Mouse (Mus musculus) adrenal gland, adult 2 months (tissue): ENCODE data around the gene Fuca1. TPM values are rescaled to one million over a fixed set of nuclear protein-coding genes. Genes with fewer than 3 reads are reported as not detected.
A peak's percentile ranks its signal among the peaks of the same experiment; 100 is the strongest.

Source experiments
- DNase-seq: peaks from one replicate; pipeline ENCODE4 v3.0.0; 2021
- polyA plus RNA-seq: library from polyadenylated mRNA; depleted of rRNA; stranded (reverse); fragments of >200 nt; gene quantifications from 2 replicates; pipeline ENCODE4 v1.2.3, GENCODE M21; 2012
- total RNA-seq, 2 experiments: library from RNA; stranded (reverse); gene quantifications; 2 replicates each; pipeline ENCODE4 v1.2.3; 2021

The Fuca1 gene
- total and polyA plus RNA-seq, 3 experiments = 35.2 to 86.3 (median 82.7) TPM

- DNase-seq = no peak
These were observed 31.2 kb upstream of the Fuca1 start for GRCm38 (mm10) chr4:135889146-135889883.

DNA sequence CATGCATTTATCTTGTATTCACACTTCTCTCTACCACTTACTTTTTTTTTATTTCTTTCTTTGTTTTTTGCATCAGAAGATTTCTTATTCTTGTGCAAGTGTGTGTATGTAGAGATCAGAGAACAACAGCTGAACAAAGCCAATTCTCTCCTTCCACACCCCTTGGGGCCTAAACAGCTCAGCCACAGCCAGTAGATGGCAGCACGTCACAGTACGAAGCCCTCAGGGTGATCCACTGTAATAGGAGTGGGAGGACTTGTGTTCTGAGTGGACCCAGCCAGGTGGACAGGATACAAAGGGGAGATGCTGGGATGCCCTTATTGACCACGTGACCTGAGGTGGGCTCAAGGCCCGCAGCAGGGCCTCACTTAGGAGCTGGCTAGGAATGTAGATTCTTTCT lies 30.7 kb upstream of the Fuca1 start:
- peak; percentile 80 for DNase-seq

- DNase-seq = no peak
These were observed 29.0 kb upstream of the Fuca1 start for GRCm38 (mm10) chr4:135891539-135891938.

- DNase-seq = no peak
These were observed 27.7 kb upstream of the Fuca1 start for GRCm38 (mm10) chr4:135892884-135893283.

DNA sequence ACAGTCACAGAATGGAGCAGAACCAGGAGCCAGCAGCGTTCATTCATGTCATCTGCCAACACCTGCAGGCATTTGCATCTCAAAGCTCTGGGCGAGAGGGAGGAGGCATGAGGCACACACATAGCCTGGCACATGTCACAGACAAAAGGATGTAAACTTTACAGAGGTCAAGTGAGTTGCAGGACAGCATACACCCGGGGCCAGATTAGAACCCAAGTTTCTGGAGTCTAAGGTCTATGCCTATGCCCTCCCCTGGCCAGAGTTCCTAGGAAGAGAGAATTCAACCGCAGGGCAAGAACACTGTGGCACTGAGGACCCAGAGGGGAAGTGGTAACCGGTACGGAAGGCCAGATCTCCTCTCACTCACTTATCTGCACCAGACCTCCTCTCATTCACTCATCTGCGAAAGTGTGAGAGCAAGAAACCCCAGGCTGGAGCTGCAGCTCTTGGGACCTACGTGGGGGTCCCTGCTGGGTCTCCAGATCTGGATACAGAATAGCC lies 25.4 kb upstream of the Fuca1 start, which contains the start of gene Cnr2:
Gene Cnr2, plus strand, starts transcription at position 324 of the 501 bp plus-strand sequence.
- no peak for DNase-seq

DNA sequence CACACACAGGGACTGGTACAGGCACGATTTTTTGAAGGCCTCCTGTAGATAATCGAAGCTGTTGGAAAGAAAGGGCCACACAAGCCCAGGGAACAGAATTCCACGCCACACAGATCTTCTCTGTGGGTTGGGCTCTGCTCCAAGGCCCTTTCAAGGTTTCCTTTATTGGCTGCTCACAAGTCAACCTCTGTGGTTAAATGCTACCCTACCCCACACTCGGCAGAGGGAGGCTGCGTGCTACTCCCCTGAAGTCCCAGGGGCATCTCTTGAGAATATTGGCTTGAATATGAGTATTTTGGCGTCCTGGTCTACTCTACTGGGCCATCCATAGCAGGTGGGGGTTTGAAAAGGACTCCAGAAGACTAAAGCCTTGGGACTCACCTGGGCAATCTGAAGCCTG lies 24.4 kb upstream of the Fuca1 start:
- DNase-seq = no peak

GRCm38 (mm10) chr4:135898380-135899049 lies 22.0 kb upstream of the Fuca1 start:
- DNase-seq = peak; percentile 40

DNA sequence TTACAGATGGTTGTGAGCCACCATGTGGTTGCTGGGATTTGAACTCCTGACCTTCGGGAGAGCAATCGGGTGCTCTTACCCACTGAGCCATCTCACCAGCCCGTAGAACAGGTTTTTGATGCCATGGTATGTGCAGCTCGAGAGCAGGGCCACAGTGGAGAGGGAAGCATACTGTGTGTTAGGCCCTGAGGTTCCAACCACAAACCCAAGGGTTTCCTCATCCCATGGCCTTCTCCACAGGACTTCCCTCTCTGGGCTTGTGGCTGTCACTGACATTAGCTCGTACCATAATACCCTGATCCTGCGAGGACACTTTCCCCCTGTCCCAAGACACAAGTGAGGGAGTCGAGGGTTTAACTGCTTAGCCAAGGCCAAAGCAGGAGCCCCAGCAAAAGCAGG lies 21.5 kb upstream of the Fuca1 start:
- no peak for DNase-seq

DNA sequence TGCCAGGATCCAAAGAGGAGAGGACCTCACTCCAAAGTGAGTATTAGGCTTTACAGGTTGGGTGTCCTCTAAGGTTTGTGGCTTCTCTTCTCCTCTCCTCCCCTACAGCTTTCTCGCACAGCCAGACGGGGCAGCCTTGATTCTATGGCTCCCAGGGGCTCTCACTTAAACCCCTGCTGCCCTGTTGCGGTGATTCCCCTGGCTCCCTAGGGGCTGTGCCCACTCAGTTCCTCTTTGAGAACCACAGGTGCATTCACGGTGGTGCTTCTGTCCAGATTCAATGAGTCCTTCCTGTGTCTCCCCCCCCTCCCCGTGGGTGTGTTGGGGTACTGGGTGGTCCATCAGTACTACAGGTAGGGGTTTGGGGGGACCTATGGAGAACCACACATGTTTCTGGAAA lies 20.5 kb upstream of the Fuca1 start:
- DNase-seq = no peak

- DNase-seq = no peak
These were observed 17.8 kb upstream of the Fuca1 start for GRCm38 (mm10) chr4:135902606-135903242.

DNA sequence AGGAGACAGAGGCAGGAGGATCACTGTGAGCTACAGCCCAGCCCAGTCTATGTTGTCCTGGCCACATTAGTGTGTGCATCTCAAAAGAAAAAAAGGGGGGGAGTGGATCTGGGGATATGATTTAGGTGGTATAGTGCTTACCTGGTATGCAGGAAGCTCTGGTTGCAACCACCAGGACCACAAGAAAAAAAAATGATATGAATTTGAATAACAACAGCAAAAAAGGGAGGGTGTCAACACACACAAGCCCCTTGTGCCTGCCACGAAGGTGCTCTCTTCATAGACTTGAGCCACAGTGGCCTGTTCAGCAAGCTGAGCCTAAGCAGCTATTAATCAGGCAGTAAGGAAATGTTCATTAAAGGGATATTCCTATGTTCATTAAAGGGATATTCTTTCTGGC lies 15.7 kb upstream of the Fuca1 start:
- no peak for DNase-seq

DNA sequence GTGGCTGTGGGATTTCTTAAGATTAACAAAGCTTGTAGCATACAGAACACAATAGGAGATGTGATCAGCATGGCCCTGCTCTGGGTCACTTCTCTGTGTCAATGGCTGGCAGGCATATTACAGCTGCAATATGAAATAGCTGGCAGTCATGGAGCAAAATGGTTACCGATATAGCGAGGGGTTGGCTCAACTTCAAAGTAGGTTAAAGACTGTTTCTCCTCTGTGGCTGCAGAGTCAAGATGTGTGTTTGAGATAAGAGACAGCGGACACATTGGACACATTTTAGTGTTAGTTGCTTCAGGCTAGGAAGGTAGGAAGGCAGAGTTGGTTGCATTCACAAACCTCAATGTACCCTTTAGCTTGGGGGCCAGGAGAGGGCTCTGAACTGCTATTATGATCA lies 13.9 kb upstream of the Fuca1 start:
- DNase-seq = no peak

- DNase-seq = no peak
These were observed 11.0 kb upstream of the Fuca1 start for GRCm38 (mm10) chr4:135909326-135910066.

DNA sequence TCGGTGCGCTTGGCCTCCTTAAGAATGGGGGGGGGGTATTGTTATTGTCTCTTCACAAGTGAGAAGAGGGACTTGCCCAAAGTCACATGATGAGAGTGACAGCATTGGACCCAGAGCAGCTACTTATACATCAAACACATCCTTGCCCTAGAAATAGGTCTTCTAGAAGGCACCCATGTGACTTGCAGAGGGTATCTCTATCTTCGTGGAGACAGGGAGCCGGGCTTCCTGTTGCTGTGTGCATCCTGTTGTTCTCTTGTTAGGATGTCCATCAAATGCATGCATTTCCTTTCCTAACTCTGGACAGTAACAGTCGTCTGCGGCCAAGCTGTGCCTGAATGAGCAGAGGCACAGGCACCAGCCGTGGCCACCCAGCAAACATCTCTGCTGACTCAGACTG lies 9.0 kb upstream of the Fuca1 start:
- peak; percentile 19 for DNase-seq

DNA sequence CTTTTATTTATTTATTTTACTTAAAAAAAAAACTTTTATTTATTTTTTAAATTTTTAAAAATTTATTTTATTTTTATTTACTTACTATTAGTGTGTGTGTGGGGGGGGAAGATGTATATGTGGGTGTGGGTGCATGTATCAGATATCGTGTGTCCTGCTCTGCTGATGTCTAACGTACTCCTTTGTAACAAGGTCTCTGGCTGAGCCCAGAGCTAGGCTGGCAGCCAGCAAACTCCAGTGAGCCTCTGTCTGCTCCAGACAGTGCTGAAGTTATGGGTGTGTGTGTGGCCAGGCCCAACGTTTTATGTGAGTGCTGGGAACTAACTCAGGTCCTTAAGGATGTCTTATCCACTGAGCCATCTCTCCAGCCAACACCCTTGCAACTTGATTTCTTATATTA lies 8.4 kb upstream of the Fuca1 start:
- DNase-seq = no peak

DNA sequence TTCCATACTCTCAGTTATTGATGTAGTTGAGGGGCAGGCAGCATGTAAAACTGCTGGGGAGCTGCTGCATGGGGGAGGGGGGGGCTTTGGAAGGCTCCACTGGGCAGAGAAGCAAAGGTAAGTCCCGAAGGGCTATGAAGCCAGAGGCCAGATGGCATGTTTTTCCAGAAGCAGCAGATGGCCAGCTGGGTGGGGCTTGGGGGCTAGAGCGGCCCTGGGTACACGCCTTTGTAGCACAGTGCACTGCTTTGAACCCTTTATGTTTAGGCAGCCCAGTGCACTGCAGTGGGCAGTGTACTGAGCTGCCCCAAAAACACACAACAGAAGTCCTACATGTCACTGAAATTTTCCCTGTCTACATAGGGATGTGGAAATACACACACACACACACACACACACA lies 7.7 kb upstream of the Fuca1 start:
- DNase-seq = no peak

- no peak for DNase-seq
These were observed 7.1 kb upstream of the Fuca1 start for GRCm38 (mm10) chr4:135913433-135913832.

- DNase-seq = no peak
These were observed 1.8 kb upstream of the Fuca1 start for GRCm38 (mm10) chr4:135918635-135919279.

DNA sequence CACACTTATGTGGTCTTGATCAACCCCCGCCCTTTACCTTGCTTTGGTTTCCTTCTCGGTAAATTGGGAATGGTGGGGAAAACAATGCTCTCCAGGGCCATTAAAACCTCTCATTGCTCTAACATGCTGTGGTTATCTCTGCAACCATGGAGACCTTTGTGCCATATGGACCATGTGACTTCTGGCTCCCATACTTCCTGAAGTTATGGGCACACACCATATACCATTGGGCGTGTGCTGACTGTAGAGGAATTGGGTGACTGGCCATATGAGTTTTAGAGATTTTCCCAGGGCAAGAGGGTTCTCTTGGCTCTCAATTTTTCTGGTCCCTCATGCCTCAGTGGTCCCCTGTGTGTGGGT lies 1.3 kb upstream of the Fuca1 start:
- no peak for DNase-seq

GRCm38 (mm10) chr4:135921257-135922120 lies 954 bp downstream of the Fuca1 start:
- peak; percentile 47 for DNase-seq

- no peak for DNase-seq
These were observed 1.7 kb downstream of the Fuca1 start for GRCm38 (mm10) chr4:135922190-135922589.
